Comparison of ENCODE assay signal across 8 mouse cellular contexts in the genomic region with DNA sequence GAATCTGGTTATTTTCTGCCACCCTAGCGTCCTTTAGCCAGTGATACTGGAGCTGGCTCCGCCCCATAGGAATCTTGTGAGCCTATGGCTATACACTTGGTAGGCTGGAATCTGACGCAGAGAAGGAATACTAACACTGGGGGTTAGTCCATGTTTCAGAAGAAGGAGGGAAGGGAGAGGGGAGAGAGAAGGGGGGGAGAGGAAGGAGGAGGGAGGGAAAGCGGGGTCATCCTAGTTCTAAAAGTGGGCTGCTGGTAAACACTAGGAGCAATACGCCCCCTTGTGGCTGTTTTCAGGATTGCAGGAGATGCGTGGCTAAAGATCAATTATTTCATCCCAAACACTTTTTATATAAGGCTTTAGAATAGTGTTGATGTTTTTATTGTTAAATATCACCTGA. TPM values are rescaled to one million over a fixed set of nuclear protein-coding genes. Genes with fewer than 3 reads are reported as not detected.
DNase-seq lines count a peak whose midpoint lies in the region; ATAC-seq lines count a peak whose summit lies in the region.

No protein-coding gene starts in this region.

- no peaks in the 10 kb centered on the region for H3K9me3 ChIP-seq in kidney, embryonic 16.5 days (ENCODE audit: low read length)
- no peaks in the 10 kb centered on the region for H3K9me3 ChIP-seq in liver, embryonic 11.5 days (ENCODE audit: control insufficient read depth, low read length)
- no peaks in the 10 kb centered on the region for H3K9me3 ChIP-seq in neural tube, embryonic 15.5 days (replicated peaks)

- no peaks in the 10 kb centered on the region for H3K36me3 ChIP-seq in kidney, embryonic 16.5 days (ENCODE audit: insufficient read depth, low read length)
- H3K36me3 ChIP-seq in liver, embryonic 11.5 days (ENCODE audit: control insufficient read depth, insufficient read depth, low read length): no peaks in the 10 kb centered on the region
- H3K36me3 ChIP-seq in neural tube, embryonic 15.5 days: no peaks in the 10 kb centered on the region

- no peak overlapping the region for H3K4me3 ChIP-seq in kidney, embryonic 16.5 days (ENCODE audit: low read length)
- H3K4me3 ChIP-seq in liver, embryonic 11.5 days (ENCODE audit: low read depth, low read length): no peak overlapping the region
- H3K4me3 ChIP-seq in neural tube, embryonic 15.5 days (replicated peaks): no peak overlapping the region

- DNase-seq in 3T3-L1 (ENCODE audit: low read depth, low spot score) (peak; percentile 49), ES-CJ7 (ENCODE audit: low read depth, low spot score) (peak; percentile 63)
- DNase-seq in cerebellum, postnatal 10 days: peak; percentile 84 to 90
- DNase-seq in frontal cortex, postnatal 25 days (ENCODE audit: low spot score in 2 of 2): peak; percentile 55 to 73
- peak; percentile 51 for DNase-seq in liver, embryonic 11.5 days (ENCODE audit: low spot score)
- DNase-seq in ovary, postnatal 36 days (ENCODE audit: low spot score): no peak

- no peak overlapping the region for H3K4me2 ChIP-seq in kidney, embryonic 16.5 days (replicated peaks; ENCODE audit: low read depth, low read length)
- H3K4me2 ChIP-seq in liver, embryonic 11.5 days: no peak overlapping the region
- peak overlapping the region; percentile 36 for H3K4me2 ChIP-seq in neural tube, embryonic 15.5 days

- ATAC-seq in kidney, embryonic 16.5 days (ENCODE audit: low FRiP score, low TSS enrichment): peak; percentile 51; the same call in 1 of the 2 replicates
- ATAC-seq in liver, embryonic 11.5 days (replicated peaks; ENCODE audit: low FRiP score): no peak
- peak; percentile 72; the same call in 1 of the 2 replicates for ATAC-seq in neural tube, embryonic 15.5 days (ENCODE audit: low FRiP score)

- WGBS in kidney, embryonic 16.5 days: 17% methylated on average over 6 of the region's 6 CpGs
- WGBS in liver, embryonic 11.5 days: 17% methylated on average over 6 of the region's 6 CpGs
- WGBS in neural tube, embryonic 15.5 days: 22% methylated on average over 6 of the region's 6 CpGs

- no peaks in the 10 kb centered on the region for H3K27me3 ChIP-seq in kidney, embryonic 16.5 days (ENCODE audit: insufficient read depth, low read length)
- no peaks in the 10 kb centered on the region for H3K27me3 ChIP-seq in liver, embryonic 11.5 days (replicated peaks; ENCODE audit: control insufficient read depth, insufficient read depth, low read length)
- no peaks in the 10 kb centered on the region for H3K27me3 ChIP-seq in neural tube, embryonic 15.5 days (replicated peaks)

- H3K9ac ChIP-seq in kidney, embryonic 16.5 days (replicated peaks; ENCODE audit: low read length): 0 out of 2 replicates have a peak overlapping the region, but pooled peaks have one; percentile 4
- no peak overlapping the region for H3K9ac ChIP-seq in liver, embryonic 11.5 days (ENCODE audit: low read depth, low read length)
- no peak overlapping the region for H3K9ac ChIP-seq in neural tube, embryonic 15.5 days (replicated peaks)

- peaks cover 9% of the 10 kb centered on the region; the same call in 1 of the 2 replicates for H3K4me1 ChIP-seq in kidney, embryonic 16.5 days (ENCODE audit: insufficient read depth, low read length)
- no peaks in the 10 kb centered on the region for H3K4me1 ChIP-seq in liver, embryonic 11.5 days (replicated peaks; ENCODE audit: control insufficient read depth, insufficient read depth, low read length)
- H3K4me1 ChIP-seq in neural tube, embryonic 15.5 days: peaks cover 8% of the 10 kb centered on the region; the same call in 1 of the 2 replicates

- H3K27ac ChIP-seq in kidney, embryonic 16.5 days (ENCODE audit: low read length): no peak overlapping the region
- H3K27ac ChIP-seq in liver, embryonic 11.5 days (ENCODE audit: low read depth, low read length): no peak overlapping the region
- H3K27ac ChIP-seq in neural tube, embryonic 15.5 days (replicated peaks): no peak overlapping the region

RNA-seq across cellular contexts. Expression of gene Cks2, which starts 27.2 kb away (rescaled TPM):
- 348 and 370 TPM in 2 replicates for polyA plus RNA-seq in kidney, embryonic 16.5 days (2015; fragmentation: Nextera tagmentation; extraction: Ambion mirVana)
- polyA plus RNA-seq in liver, embryonic 11.5 days (2014; fragmentation: Nextera tagmentation; extraction: Ambion mirVana): 587 and 614 TPM in 2 replicates
- polyA plus RNA-seq in neural tube, embryonic 15.5 days (2015; fragmentation: Nextera tagmentation; extraction: Ambion mirVana): 40.0 and 92.6 TPM in 2 replicates

RNA-seq across cellular contexts. Expression of gene Secisbp2, which starts 33.6 kb away (rescaled TPM):
- 32.9 and 37.1 TPM in 2 replicates for polyA plus RNA-seq in kidney, embryonic 16.5 days (2015; fragmentation: Nextera tagmentation; extraction: Ambion mirVana)
- polyA plus RNA-seq in liver, embryonic 11.5 days (2014; fragmentation: Nextera tagmentation; extraction: Ambion mirVana): 28.3 and 36.1 TPM in 2 replicates
- 26.7 and 28.0 TPM in 2 replicates for polyA plus RNA-seq in neural tube, embryonic 15.5 days (2015; fragmentation: Nextera tagmentation; extraction: Ambion mirVana)

RNA-seq across cellular contexts. Expression of gene Shc3, which starts 48.6 kb away (rescaled TPM):
- polyA plus RNA-seq in kidney, embryonic 16.5 days (2015; fragmentation: Nextera tagmentation; extraction: Ambion mirVana): 0.14 and 0.31 TPM in 2 replicates
- not detected in 2 replicates for polyA plus RNA-seq in liver, embryonic 11.5 days (2014; fragmentation: Nextera tagmentation; extraction: Ambion mirVana)
- 7.0 and 7.5 TPM in 2 replicates for polyA plus RNA-seq in neural tube, embryonic 15.5 days (2015; fragmentation: Nextera tagmentation; extraction: Ambion mirVana)
